Mouse (Mus musculus) kidney, adult 18-20 months (tissue): ENCODE results near the gene Bmp7.

ENCODE experiments used
- DNase-seq: peaks from one replicate; pipeline ENCODE4 v3.0.0; 2021

The Bmp7 gene

DNA sequence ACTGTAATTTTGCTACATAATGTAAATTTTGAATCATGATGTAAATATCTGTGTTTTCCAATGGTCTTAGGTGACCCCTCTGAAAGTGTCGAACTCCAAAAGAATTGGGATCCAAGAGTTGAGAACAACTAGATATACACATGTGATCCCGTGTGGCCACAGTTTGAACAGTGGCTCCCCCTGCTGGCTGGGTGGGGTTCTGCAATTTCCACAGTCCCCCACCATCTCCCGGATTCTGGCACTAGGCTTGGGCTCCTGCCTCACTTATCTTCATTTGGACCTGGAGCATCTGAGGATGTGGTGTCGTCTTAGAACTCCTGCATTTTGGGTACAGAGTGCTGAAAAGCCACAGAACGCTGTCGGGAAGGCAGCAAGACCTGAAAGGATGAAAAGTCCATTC, 91.9 kb downstream of the Bmp7 start:
- DNase-seq = peak; percentile 42

DNA sequence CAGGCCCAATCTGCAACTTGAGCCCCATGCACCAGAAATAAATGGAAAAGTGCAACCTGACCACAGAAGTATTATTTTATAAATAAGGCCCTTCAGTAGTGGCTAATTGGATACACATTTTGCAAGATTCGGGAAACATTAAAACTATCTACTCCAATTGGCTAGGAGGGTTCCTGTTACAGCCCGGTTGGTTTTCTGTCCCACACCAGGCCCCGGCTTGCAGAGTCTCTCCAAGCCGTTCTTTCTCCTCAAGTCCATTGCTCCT, 93.9 kb downstream of the Bmp7 start:
- no peak for DNase-seq

DNA sequence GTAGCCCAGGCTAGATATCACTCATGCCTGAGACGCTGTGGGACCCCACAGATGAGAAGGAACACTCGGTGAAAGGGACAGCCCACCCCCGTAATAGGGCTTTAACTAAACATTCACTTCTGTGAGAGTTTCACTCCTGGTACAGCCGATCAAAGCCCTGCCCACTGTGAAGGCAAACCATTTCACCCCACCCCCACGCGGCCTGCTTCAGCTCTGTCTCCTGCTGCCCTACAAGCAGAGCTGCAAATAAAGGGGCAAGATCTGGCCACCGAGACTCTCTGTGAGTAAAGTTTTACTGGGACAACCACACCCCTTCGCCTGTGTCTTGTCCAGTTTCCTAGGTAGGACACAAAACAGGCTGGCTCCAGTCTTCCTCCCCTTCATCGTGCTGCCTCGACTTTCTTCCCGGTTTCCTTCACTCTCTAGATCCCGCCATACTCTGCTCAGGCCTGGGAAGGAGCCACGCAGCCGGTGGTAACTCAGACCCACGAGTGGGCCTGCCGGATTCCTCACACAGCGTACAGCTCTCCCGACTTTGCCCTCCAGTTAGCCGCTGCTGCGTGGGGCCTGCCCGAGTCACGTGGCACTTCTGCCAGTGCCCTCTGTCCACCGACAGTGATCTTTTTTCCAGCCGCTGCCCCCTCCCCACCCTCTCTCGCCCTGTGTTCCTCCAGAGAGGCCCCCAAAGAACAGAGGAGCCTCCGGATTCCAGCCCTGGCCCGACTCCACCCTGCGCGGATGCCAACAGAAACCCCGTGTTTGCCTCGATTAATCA, 94.4 kb downstream of the Bmp7 start:
- no peak for DNase-seq

DNA sequence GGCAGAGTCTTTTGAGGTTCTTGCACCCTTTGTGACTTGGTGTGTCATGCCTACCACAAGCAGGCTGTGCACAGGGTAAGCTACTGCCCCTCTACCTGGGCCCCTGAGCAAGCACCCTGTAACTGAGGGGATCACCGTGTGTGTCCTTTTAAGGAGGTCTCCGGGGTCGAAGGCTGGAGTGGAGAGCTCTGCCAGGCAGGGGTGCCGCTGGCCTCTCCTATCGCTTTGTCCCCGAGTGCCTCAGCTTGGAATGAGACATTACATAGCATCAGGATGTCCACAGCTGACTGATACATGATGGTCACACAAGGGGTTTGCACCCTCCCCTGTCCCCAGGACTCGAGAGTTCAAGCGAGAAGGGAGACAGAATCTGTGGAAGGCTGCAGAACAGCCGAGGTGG, 96.2 kb downstream of the Bmp7 start:
- DNase-seq = no peak

DNA sequence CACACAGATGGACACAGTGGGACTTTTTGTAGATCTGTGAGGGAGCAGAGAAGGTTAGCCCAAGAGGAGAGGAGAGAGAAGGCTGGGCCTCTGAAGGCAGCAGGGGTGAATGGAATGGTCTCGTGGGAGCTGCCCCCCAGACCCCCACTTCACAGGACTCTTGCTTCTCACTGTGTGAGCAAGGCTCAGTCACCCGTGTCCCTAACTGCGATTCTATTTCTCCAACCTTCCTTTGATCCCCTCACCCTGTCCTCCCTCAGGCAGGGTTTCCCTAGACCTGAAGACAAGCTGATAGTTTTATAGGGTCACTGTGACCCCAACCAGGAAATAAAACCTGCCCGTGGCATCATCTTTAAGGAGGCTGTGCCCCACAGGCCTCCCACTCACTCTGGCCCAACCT, 97.8 kb downstream of the Bmp7 start:
- no peak for DNase-seq

DNA sequence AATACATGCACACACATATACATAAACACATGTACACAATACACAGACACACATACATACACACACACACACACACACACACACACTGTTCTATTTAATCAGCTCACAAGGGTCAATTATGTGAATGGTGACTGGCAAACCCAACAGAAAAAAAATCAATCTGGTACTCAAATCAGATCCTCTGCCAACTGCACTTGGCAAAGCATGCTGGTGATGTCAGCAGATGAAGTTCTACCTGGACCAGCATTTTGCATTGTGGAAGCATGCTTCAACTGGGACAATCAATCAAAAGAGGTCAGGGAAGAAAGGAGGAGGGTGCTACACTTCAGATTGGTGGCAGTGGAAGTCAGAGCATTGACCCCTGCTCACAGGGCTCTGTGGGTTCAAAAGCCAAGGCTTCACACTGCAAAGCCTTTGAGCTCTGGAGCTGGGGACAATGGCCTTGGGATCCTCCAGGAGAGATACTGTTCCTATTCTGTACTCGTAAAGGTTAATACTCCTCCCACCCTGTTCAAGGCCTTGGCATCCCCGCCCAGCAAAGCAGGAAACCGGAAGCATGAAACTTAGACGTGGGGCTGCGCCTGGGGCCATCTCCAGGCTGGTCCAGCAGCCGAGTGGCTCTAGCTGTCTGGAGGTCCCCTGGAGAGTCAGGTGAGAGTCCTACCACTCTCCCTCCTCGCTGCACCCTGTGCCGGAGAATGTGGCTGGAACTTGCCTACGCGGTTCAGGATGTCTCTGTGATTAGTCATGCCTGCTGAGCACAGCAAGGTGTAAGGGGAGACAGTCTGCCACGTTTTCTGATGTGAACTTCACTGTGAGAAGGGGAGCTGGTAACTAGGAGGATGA, 99.0 kb downstream of the Bmp7 start:
- no peak for DNase-seq

DNA sequence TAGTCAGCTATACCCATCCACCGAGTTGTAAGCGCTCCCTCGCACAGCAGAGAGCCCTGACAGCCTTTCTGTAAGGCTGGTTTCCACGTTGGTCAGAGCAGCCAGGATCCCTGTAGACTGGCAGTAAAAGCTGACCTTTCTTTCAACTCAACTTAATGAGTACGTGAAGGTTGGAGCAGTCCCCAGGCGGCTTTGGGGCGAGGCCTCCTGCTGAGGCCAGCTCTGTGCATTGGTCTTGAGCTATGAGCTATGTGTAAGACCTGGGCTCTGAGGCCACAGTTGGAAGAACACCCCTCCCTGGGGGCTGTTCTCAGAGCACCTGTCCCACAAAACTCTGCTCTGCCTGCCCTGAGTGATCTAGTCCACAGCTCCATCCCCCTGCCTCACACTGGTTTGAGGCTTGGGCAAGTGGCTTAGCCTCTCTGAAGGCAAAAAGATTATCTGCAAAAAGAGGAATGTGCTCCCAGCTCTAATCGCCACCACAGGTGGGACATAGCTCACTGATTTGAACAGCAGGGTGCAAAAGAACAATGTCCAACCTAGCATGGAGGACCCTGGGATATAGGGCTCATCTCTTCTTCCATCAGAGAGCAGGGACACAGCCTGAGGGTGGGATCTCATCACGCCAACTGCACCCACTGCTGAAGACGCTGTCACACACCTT, 100.7 kb downstream of the Bmp7 start:
- no peak for DNase-seq

DNA sequence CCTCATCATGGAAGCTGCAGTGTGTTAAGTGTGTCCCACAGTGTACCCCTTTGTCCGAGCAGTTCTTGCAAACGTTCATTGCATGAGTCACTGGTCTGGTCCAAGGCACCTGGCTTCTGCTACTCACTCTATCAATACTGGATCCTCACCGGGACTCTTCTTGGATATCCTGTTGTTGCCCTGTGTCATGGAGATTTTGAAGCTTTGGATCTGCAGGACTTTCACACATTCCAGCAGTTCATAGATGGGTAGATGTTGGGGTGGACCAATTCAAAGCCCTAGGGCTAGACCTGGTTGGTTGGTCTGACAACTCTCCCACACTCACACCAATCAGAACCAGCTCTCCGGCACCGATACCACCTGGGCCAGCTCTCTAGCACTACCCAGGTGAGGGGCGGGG, 103.6 kb downstream of the Bmp7 start:
- DNase-seq = no peak

DNA sequence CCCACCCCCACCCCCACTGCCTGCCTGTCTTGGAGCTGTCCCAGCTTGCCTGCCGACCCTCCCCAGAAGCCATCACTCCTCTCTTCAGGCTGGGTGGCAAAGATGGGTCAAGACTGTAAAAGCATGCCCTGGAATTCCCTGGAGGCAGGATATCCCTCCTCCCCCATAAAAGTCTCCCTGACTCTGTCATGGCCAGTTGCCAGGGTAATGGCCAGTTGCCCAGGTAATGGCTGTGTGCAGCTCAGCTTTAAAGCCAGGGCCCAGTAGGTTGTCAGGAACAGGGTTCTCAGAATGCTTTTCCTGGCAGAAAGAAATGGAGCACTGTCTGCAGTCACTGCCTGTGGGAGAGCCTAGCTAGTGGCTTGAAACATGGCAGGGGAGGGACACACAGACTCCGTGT, 106.9 kb downstream of the Bmp7 start:
- peak; percentile 82 for DNase-seq

DNA sequence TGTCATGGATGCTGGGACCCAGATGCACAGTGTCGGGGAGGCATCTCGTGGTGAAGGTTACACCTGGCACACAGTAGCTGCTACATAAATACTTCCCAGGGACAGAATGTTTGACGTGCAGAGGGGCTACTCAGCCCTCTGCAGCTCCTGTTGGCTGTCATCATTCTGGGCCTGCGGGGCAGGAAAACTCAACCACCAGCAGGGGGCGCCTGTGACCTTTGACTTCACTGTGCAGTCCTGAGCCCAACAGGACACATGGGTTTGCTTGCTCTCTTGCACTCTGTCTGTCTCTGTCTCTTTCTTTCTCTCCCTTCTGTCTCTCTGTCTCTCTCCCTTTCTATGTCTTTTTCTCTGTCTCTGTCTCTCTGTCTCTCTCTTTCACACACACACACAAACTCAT, 108.4 kb downstream of the Bmp7 start:
- DNase-seq = peak; percentile 84

DNA sequence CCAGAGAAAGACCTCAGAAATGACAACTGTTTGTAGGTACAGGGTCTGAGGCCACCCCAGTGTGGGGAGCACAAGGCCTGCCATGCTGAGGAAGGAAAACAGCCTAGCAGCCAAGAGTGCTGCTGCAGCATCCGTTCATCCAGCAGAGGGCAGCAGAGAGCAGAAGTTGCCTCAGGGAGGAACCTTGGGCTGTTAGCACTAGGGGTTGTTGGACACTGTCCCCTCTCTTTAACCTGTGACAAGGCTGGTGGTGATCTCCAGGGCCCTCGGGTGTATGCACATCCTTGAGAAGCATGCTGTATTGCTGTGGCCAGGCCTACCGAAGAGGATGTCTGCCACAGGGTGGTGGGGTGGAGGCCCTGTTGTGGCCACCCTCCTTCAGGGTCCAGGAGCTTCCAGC, 109.0 kb downstream of the Bmp7 start:
- peak; percentile 87 for DNase-seq

DNA sequence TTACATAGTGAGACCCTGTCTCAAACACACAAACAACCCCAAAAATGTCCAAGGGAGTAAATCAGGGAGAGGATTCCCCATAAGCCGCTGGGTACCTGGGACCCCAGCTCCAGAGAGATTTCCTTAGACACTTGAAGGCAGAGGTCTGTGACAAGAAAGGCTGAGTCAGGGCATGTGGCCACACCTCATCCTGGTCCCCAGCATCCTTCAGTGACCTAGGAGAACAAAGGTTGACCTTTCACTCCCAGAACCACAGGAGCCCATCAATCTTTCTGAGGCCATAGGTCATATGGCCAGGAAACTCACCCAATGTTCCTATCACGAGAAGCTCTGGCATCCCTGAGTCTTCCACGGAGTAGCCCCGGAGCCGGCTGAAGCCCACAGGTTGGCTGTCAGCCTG, 111.9 kb downstream of the Bmp7 start:
- no peak for DNase-seq

DNA sequence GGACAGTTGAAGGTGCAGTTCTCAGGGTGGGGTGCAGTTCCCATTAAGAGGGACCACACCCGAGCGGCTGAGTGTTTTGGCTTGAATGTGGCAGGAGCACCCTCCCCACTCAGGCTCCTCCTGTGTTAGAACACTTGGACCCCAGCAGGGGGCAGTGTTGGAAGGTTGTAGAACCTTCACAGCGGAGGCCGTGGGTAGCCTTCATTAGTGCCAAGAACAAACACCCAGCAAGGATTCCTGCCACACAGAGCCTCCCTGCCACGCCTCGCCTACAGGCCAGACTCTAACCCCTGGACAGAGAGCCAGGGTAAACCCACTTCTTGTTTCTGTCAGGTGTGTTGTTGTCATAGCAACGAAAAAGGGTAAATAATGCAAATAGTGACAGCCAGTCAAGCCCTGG, 112.6 kb downstream of the Bmp7 start:
- DNase-seq = peak; percentile 33

DNA sequence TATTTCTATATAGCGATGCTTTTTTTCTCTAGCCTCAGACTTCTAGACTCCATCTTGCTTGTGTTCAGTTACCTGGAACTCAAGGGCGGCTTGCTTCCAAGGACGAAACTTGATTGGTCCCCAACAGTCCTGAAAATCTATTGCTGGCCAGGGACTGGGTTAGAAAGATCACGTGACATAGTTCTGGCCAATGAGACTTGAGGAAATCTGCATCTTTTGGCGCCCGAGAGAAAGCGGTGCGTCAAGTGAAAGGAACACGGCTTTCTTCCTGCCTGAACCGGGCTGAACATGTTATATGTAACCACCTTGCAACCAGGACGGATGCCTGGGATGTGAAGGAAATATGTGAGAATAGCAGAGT, 114.4 kb downstream of the Bmp7 start:
- DNase-seq = no peak

DNA sequence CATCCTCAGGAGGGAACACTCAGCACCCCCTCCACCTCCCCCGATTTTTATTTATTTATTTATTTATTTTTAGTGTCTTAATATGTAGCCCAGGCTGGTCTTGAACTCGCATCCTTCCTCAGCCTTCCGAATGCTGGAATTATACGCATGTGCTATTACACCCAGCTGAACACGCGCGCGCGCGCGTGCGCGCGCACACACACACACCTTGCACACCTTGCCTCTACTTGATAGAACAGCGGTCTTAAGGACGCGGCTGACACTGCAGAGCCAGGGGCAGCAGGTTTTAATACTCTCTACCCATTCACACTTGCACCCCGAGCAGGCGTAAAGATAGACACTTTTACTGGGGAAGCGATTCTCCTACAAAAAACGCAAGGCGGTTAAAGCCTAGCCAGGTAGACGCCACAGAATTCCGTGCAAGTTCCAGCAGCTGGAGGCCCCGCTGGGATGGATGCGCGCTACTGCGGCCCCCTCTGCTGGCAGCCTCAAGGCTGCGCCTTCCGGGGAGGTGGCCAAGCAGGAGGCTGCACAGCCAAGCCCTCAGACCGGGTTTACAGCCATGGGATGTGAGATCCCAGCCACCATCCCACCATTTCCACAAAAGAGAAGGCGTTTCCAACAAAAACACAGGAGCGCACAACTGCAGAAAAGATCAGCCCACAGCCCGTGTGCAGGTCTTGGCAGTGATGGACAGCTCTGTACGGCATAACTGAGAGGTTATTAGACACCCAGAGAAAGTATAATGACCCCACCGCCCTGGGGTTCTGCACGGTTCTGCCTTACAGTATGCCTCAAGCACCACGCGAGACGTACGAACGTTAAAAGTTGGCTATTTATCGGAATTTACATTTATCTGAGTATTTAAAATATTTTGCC, 115.0 kb downstream of the Bmp7 start:
- DNase-seq = peak; percentile 47

DNA sequence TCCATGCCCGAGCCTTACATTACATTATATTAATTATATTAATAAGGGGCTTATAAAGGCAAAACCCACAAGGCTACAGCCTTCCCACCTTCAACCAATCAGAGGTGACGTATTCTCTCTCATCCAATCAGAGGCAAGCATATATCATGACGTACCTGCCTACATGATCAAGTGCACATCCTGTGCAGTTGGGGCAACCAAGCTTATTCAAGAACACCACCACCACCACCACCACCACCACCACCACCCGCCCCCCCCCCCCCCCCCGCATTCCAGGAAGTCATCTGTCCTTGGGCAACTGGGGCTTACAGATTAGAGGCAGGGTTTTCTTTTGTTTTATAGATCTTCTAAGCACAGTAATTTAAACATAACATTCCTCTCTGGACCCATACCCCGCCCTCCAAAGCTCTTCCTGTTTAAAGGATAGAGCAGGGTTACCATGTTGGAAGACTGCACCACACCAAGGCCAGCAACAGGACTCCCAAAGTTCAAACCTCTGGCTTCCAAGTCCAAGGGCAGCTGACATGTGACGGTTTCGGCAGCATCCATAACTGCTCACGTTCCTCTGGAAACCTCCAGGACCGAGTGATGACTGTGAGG, 121.4 kb downstream of the Bmp7 start:
- no peak for DNase-seq
